Mouse (Mus musculus): Measurements from ENCODE around the gene Grin3b. TPM values are rescaled to one million over a fixed set of nuclear protein-coding genes. Genes with fewer than 3 reads are reported as not detected.

Grin3b gene
- polyA plus RNA-seq, 1 experiment from 2014 or later, result 0.16 TPM

- peak overlapping the region; percentile 62 for H3K9ac ChIP-seq (ENCODE audit: low read length)
- peaks cover 13% of the 10 kb centered on the region for H3K4me1 ChIP-seq (ENCODE audit: control insufficient read depth, insufficient read depth, low read length)
- H3K4me3 ChIP-seq (ENCODE audit: low read depth, low read length), result peak overlapping the region; percentile 55
- DNase-seq (ENCODE audit: low spot score), result peak; percentile 32
- H3K27me3 ChIP-seq (ENCODE audit: control insufficient read depth, insufficient read depth, low read length), result peaks cover 32% of the 10 kb centered on the region
- H3K9me3 ChIP-seq (ENCODE audit: control insufficient read depth, low read length), result peaks cover 5% of the 10 kb centered on the region; the same call in 1 of the 2 replicates
- 0 out of 2 replicates have a peak overlapping the region, but pooled peaks have one; percentile 44 for H3K27ac ChIP-seq (ENCODE audit: low read depth, low read length)
- peak overlapping the region; percentile 47 for H3K4me2 ChIP-seq (ENCODE audit: low read depth)
- no peaks in the 10 kb centered on the region for H3K36me3 ChIP-seq (ENCODE audit: control insufficient read depth, insufficient read depth, low read length)
- no peak for ATAC-seq (ENCODE audit: insufficient read depth, low FRiP score, low TSS enrichment)
- 8% methylated on average over 27 of the region's 27 CpGs for WGBS
These were observed 17.4 kb downstream of the Grin3b start for GRCm38 (mm10) chr10:79987771-79988505.

DNA sequence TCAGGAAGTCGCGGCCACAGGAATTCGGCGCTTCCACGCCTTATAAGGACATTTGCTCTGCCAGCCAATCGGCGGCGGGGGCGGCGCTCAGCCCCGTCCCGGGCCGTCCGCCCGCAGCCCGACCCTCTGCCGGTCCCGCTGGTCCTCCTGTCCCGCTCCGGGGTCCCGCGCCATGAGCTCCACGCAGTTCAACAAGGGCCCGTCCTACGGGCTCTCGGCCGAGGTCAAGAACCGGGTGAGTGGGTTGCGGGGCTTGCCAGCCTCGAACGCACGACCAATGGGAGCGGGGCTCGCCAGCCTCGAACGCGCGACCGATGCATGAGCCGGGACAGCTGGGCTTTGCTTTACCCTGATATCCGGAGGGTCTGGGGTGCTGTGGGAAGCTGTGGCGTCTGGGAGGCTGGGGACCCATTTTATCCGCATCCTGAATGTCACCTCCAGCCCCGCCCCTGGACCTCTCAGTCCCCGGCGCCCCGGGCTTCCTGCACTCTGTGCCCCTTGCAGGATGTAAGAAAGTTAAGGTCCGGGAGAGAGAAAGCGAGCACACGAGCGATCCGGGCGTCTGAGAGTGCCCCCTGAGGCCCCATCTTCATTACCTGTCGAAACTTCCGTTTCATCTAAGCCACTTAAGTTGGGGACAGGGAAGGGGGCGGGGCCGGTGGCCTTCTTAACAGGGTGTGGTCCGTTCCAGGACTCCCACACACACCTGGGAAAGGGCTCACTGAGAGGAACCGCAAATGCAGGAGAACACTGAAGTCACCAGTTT lies 18.2 kb downstream of the Grin3b start, which contains the start of gene Cnn2:
Cnn2 (plus strand) TSS at position 79 of the 766 bp plus-strand sequence.
- WGBS, result under 1% methylated on average over 59 of the region's 59 CpGs
- ATAC-seq (ENCODE audit: insufficient read depth, low FRiP score, low TSS enrichment), result no peak
- peaks cover 5% of the 10 kb centered on the region; the same call in 1 of the 2 replicates for H3K9me3 ChIP-seq (ENCODE audit: control insufficient read depth, low read length)
- H3K36me3 ChIP-seq (ENCODE audit: control insufficient read depth, insufficient read depth, low read length), result no peaks in the 10 kb centered on the region; the same call in 1 of the 2 replicates
- H3K4me3 ChIP-seq (ENCODE audit: low read depth, low read length), result peak within 1 kb of the TSS; percentile 55
- H3K9ac ChIP-seq (ENCODE audit: low read length), result peak within 1 kb of the TSS; percentile 62
- peaks cover 32% of the 10 kb centered on the region for H3K27me3 ChIP-seq (ENCODE audit: control insufficient read depth, insufficient read depth, low read length)
- peak; percentile 73 for DNase-seq (ENCODE audit: low spot score)
- peak within 1 kb of the TSS; percentile 47 for H3K4me2 ChIP-seq (ENCODE audit: low read depth)
- 0 out of 2 replicates have a peak within 1 kb of the TSS, but pooled peaks have one; percentile 44 for H3K27ac ChIP-seq (ENCODE audit: low read depth, low read length)
- H3K4me1 ChIP-seq (ENCODE audit: control insufficient read depth, insufficient read depth, low read length), result peaks cover 7% of the 10 kb centered on the region; the same call in 1 of the 2 replicates

DNA sequence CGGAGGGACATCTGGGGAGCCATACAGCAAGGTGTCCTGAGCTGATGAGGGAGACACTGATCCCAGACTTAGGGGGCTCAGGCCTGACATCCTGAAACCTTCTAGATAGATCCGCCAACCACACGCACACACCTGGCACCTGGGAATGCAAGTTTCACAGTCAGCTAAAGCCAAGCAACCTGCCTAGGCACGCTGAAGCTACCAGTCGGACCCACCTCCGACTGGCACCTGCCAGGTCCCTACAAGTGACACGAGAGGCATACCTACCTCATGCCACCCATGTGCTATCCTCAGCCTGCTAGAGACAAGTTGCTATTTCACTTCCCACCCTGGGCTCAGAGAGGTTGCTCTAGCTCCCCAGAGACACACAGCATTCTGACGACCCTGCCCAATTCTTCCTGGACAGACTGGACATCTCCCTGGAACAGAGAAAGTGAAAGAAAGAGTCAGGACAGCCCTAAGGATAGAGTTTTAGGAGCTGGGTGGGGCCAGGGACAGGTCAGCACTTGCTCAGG lies 18.8 kb downstream of the Grin3b start:
- 43% methylated on average over 8 of the region's 8 CpGs for WGBS
- H3K27ac ChIP-seq (ENCODE audit: low read depth, low read length), result no peak overlapping the region
- no peak for ATAC-seq (ENCODE audit: insufficient read depth, low FRiP score, low TSS enrichment)
- H3K4me3 ChIP-seq (ENCODE audit: low read depth, low read length), result peak overlapping the region; percentile 55
- peaks cover 32% of the 10 kb centered on the region for H3K27me3 ChIP-seq (ENCODE audit: control insufficient read depth, insufficient read depth, low read length)
- no peak overlapping the region; the same call in 1 of the 2 replicates for H3K9ac ChIP-seq (ENCODE audit: low read length)
- peak overlapping the region; percentile 47 for H3K4me2 ChIP-seq (ENCODE audit: low read depth)
- peaks cover 7% of the 10 kb centered on the region; the same call in 1 of the 2 replicates for H3K4me1 ChIP-seq (ENCODE audit: control insufficient read depth, insufficient read depth, low read length)
- peaks cover 5% of the 10 kb centered on the region; the same call in 1 of the 2 replicates for H3K9me3 ChIP-seq (ENCODE audit: control insufficient read depth, low read length)
- DNase-seq (ENCODE audit: low spot score), result no peak
- no peaks in the 10 kb centered on the region; the same call in 1 of the 2 replicates for H3K36me3 ChIP-seq (ENCODE audit: control insufficient read depth, insufficient read depth, low read length)

DNA sequence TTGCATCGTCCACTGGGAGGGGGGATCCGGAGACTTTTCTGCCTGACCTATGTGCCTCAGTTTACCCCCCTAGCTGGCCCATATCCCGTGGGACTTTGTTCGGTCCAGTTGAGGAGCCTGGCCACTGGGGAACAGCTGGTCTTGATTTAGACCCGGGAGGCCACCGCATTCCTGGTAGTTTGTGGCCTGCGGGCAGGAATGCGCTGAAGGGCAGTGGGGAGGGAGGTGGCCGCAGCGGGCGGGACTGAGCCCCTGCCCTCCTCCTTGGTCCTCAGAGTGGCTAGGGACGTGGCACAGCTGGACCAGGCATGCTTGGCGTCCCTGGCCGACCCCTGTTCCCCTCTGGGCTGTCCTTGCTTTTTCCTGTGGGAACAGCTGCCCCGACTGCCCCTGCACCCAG lies 19.4 kb downstream of the Grin3b start:
- peaks cover 32% of the 10 kb centered on the region for H3K27me3 ChIP-seq (ENCODE audit: control insufficient read depth, insufficient read depth, low read length)
- peak overlapping the region; percentile 55 for H3K4me3 ChIP-seq (ENCODE audit: low read depth, low read length)
- H3K4me1 ChIP-seq (ENCODE audit: control insufficient read depth, insufficient read depth, low read length), result peaks cover 7% of the 10 kb centered on the region; the same call in 1 of the 2 replicates
- peaks cover 5% of the 10 kb centered on the region; the same call in 1 of the 2 replicates for H3K9me3 ChIP-seq (ENCODE audit: control insufficient read depth, low read length)
- peak overlapping the region; percentile 37 for H3K9ac ChIP-seq (ENCODE audit: low read length)
- H3K27ac ChIP-seq (ENCODE audit: low read depth, low read length), result no peak overlapping the region
- DNase-seq (ENCODE audit: low spot score) (no peak), ATAC-seq (ENCODE audit: insufficient read depth, low FRiP score, low TSS enrichment) (no peak)
- no peaks in the 10 kb centered on the region; the same call in 1 of the 2 replicates for H3K36me3 ChIP-seq (ENCODE audit: control insufficient read depth, insufficient read depth, low read length)
- peak overlapping the region; percentile 47 for H3K4me2 ChIP-seq (ENCODE audit: low read depth)
- WGBS, result 17% methylated on average over 15 of the region's 15 CpGs

- Histone ChIP-seq H3K4me3 (ENCODE audit: low read depth, low read length) (no peak overlapping the region), H3K27me3 (ENCODE audit: control insufficient read depth, insufficient read depth, low read length) (peaks cover 32% of the 10 kb centered on the region), H3K4me1 (ENCODE audit: control insufficient read depth, insufficient read depth, low read length) (peaks cover 7% of the 10 kb centered on the region; the same call in 1 of the 2 replicates), H3K9me3 (ENCODE audit: control insufficient read depth, low read length) (peaks cover 5% of the 10 kb centered on the region; the same call in 1 of the 2 replicates), H3K4me2 (ENCODE audit: low read depth) (no peak overlapping the region), H3K27ac (ENCODE audit: low read depth, low read length) (no peak overlapping the region), H3K36me3 (ENCODE audit: control insufficient read depth, insufficient read depth, low read length) (no peaks in the 10 kb centered on the region; the same call in 1 of the 2 replicates), H3K9ac (ENCODE audit: low read length) (no peak overlapping the region)
- 50% methylated on average over 12 of the region's 12 CpGs for WGBS
- ATAC-seq (ENCODE audit: insufficient read depth, low FRiP score, low TSS enrichment), result no peak
- DNase-seq (ENCODE audit: low spot score), result no peak
These were observed 20.6 kb downstream of the Grin3b start for GRCm38 (mm10) chr10:79991099-79991498.

DNA sequence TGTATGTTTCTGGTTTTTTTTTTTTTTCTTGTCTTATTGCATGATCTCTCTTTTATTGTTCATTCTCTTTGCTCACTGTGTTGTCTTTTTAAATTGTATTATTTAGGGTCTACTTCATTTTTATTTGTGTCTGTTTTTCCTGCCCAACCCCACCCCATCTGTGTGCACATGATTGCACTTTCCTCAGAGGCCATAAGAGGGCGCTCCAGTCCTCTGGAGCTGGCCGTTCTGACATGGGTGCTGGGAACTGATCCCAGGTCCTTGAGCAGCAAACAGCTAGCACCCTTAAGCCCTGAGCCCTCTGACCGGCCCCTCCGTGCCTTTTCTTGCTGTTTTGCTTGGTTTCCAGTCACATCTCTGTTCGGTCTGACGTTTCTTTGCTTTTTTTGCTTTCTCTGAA lies 21.0 kb downstream of the Grin3b start:
- no peaks in the 10 kb centered on the region; the same call in 1 of the 2 replicates for H3K36me3 ChIP-seq (ENCODE audit: control insufficient read depth, insufficient read depth, low read length)
- no peak for DNase-seq (ENCODE audit: low spot score)
- H3K4me3 ChIP-seq (ENCODE audit: low read depth, low read length), result no peak overlapping the region
- no peak overlapping the region for H3K27ac ChIP-seq (ENCODE audit: low read depth, low read length)
- ATAC-seq (ENCODE audit: insufficient read depth, low FRiP score, low TSS enrichment), result no peak
- H3K9ac ChIP-seq (ENCODE audit: low read length), result no peak overlapping the region
- H3K4me2 ChIP-seq (ENCODE audit: low read depth), result no peak overlapping the region
- H3K9me3 ChIP-seq (ENCODE audit: control insufficient read depth, low read length), result peaks cover 5% of the 10 kb centered on the region; the same call in 1 of the 2 replicates
- H3K4me1 ChIP-seq (ENCODE audit: control insufficient read depth, insufficient read depth, low read length), result peaks cover 7% of the 10 kb centered on the region; the same call in 1 of the 2 replicates
- 82% methylated on average over 6 of the region's 6 CpGs for WGBS
- peaks cover 32% of the 10 kb centered on the region for H3K27me3 ChIP-seq (ENCODE audit: control insufficient read depth, insufficient read depth, low read length)

DNA sequence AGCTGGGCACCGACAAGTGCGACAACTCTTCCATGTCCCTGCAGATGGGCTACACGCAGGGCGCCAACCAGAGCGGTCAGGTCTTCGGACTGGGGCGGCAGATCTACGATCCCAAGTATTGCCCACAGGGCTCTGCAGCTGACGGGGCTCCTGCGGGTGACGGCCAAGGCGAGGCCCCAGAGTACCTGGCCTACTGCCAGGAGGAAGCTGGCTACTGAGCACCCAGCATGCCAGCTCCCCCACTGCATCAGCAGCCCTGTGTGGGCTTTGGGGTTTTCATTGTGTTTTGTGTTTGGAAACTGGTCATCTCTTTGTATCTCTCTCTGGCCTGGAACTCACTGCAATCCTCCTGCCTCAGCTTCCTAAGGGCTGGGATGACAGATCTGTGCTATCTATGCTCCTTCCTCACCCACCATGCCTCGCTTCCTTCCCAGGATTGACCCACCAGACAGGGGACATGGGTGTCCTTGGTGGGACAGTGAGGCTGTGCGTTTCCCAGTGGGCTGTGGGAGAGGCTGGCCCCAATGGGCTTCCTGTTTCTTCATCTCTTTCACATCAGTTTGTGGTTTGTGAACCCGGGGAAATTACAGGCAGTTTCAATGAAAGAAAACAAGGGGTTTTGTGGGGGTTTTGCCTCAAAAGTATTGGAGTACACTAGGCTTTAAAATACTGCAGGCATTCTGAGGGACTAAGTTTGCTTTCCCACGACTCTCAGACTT lies 24.0 kb downstream of the Grin3b start:
- Histone ChIP-seq H3K27ac (ENCODE audit: low read depth, low read length) (no peak overlapping the region), H3K9ac (ENCODE audit: low read length) (no peak overlapping the region), H3K36me3 (ENCODE audit: control insufficient read depth, insufficient read depth, low read length) (no peaks in the 10 kb centered on the region; the same call in 1 of the 2 replicates), H3K4me3 (ENCODE audit: low read depth, low read length) (no peak overlapping the region; the same call in 1 of the 2 replicates), H3K4me1 (ENCODE audit: control insufficient read depth, insufficient read depth, low read length) (peaks cover 5% of the 10 kb centered on the region; the same call in 1 of the 2 replicates), H3K9me3 (ENCODE audit: control insufficient read depth, low read length) (peaks cover 5% of the 10 kb centered on the region; the same call in 1 of the 2 replicates), H3K27me3 (ENCODE audit: control insufficient read depth, insufficient read depth, low read length) (peaks cover 7% of the 10 kb centered on the region), H3K4me2 (ENCODE audit: low read depth) (no peak overlapping the region)
- DNase-seq (ENCODE audit: low spot score) (no peak), ATAC-seq (ENCODE audit: insufficient read depth, low FRiP score, low TSS enrichment) (no peak)
- WGBS, result 88% methylated on average over 16 of the region's 16 CpGs

GRCm38 (mm10) chr10:79995636-79996035 lies 25.1 kb downstream of the Grin3b start:
- Histone ChIP-seq H3K4me2 (ENCODE audit: low read depth) (no peak overlapping the region), H3K9ac (ENCODE audit: low read length) (no peak overlapping the region), H3K36me3 (ENCODE audit: control insufficient read depth, insufficient read depth, low read length) (no peaks in the 10 kb centered on the region; the same call in 1 of the 2 replicates), H3K4me1 (ENCODE audit: control insufficient read depth, insufficient read depth, low read length) (peaks cover 5% of the 10 kb centered on the region; the same call in 1 of the 2 replicates), H3K4me3 (ENCODE audit: low read depth, low read length) (no peak overlapping the region), H3K27me3 (ENCODE audit: control insufficient read depth, insufficient read depth, low read length) (no peaks in the 10 kb centered on the region), H3K9me3 (ENCODE audit: control insufficient read depth, low read length) (peaks cover 5% of the 10 kb centered on the region; the same call in 1 of the 2 replicates), H3K27ac (ENCODE audit: low read depth, low read length) (no peak overlapping the region)
- ATAC-seq (ENCODE audit: insufficient read depth, low FRiP score, low TSS enrichment), result no peak
- DNase-seq (ENCODE audit: low spot score), result no peak
- WGBS, result 94% methylated on average over 1 of the region's 1 CpGs

Data from neural tube, embryonic 11.5 days (tissue).